Mouse (Mus musculus): Measurements from ENCODE around the gene Ncr1. TPM values are rescaled to one million over a fixed set of nuclear protein-coding genes. Genes with fewer than 3 reads are reported as not detected.

Ncr1 gene
- polyA plus RNA-seq, 1 experiment from 2014 or later: 0.11 TPM

GRCm38 (mm10) chr7:4323301-4323700, 14.2 kb upstream of the Ncr1 start:
- H3K27me3 ChIP-seq (ENCODE audit: insufficient read depth, low read length): no peaks in the 10 kb centered on the region
- no peak overlapping the region for H3K27ac ChIP-seq
- 75% methylated on average over 2 of the region's 2 CpGs for WGBS
- DNase-seq (ENCODE audit: low spot score) (no peak), ATAC-seq (replicated peaks; ENCODE audit: low FRiP score, low read depth) (no peak)
- no peak for TF ChIP-seq CTCF (IDR thresholded peaks at IDR 0.05; ENCODE audit: low read depth)
- H3K36me3 ChIP-seq (ENCODE audit: insufficient read depth, low read length): no peaks in the 10 kb centered on the region
- H3K9me3 ChIP-seq (replicated peaks; ENCODE audit: low read length): no peaks in the 10 kb centered on the region
- no peak overlapping the region for H3K9ac ChIP-seq (ENCODE audit: low read depth, low read length)
- H3K4me2 ChIP-seq (ENCODE audit: low read length): no peak overlapping the region
- no peak overlapping the region for H3K4me3 ChIP-seq (replicated peaks; ENCODE audit: low read depth, low read length)
- no peaks in the 10 kb centered on the region for H3K4me1 ChIP-seq (replicated peaks; ENCODE audit: insufficient read depth, low read length)

- Histone ChIP-seq H3K27me3 (ENCODE audit: insufficient read depth, low read length) (no peaks in the 10 kb centered on the region), H3K9ac (ENCODE audit: low read depth, low read length) (no peak overlapping the region), H3K4me1 (replicated peaks; ENCODE audit: insufficient read depth, low read length) (no peaks in the 10 kb centered on the region), H3K4me3 (replicated peaks; ENCODE audit: low read depth, low read length) (no peak overlapping the region), H3K4me2 (ENCODE audit: low read length) (no peak overlapping the region), H3K36me3 (ENCODE audit: insufficient read depth, low read length) (no peaks in the 10 kb centered on the region), H3K27ac (no peak overlapping the region), H3K9me3 (replicated peaks; ENCODE audit: low read length) (no peaks in the 10 kb centered on the region)
- WGBS: 82% methylated on average over 7 of the region's 7 CpGs
- no peak for ATAC-seq (replicated peaks; ENCODE audit: low FRiP score, low read depth)
- no peak for TF ChIP-seq CTCF (IDR thresholded peaks at IDR 0.05; ENCODE audit: low read depth)
- no peak for DNase-seq (ENCODE audit: low spot score)
Observed at GRCm38 (mm10) chr7:4373521-4373920, 36.0 kb downstream of the Ncr1 start.

Small RNA genes within 50 kb of the gene (microRNA-seq; reads per million reads assigned to microRNA genes)
- gene Gm24752 (not detected), gene Gm25349 (not detected)

Other genes starting within 250 kb of the Ncr1 start
- gene Ttyh1, start 218.3 kb upstream of the Ncr1 start, polyA plus RNA-seq (2015; fragmentation: Nextera tagmentation; extraction: Ambion mirVana): 1.5 and 1.9 TPM in 2 replicates
- 30.4 and 30.8 TPM in 2 replicates for gene Leng8, start 200.7 kb upstream of the Ncr1 start, polyA plus RNA-seq (2015; fragmentation: Nextera tagmentation; extraction: Ambion mirVana)
- 4.1 and 4.4 TPM in 2 replicates for gene Leng9, start 187.3 kb upstream of the Ncr1 start, polyA plus RNA-seq (2015; fragmentation: Nextera tagmentation; extraction: Ambion mirVana)
- gene Cdc42ep5, start 172.9 kb upstream of the Ncr1 start, polyA plus RNA-seq (2015; fragmentation: Nextera tagmentation; extraction: Ambion mirVana): 48.1 and 52.4 TPM in 2 replicates
- gene Lilra5, start 100.0 kb upstream of the Ncr1 start, polyA plus RNA-seq (2015; fragmentation: Nextera tagmentation; extraction: Ambion mirVana): 0.17 and 0.33 TPM in 2 replicates
- 0.03 TPM in 1 of 2 replicates, not detected in the other for gene Gp6, start 60.0 kb downstream of the Ncr1 start, polyA plus RNA-seq (2015; fragmentation: Nextera tagmentation; extraction: Ambion mirVana)
- 24.3 and 26.5 TPM in 2 replicates for gene Rdh13, start 107.9 kb downstream of the Ncr1 start, polyA plus RNA-seq (2015; fragmentation: Nextera tagmentation; extraction: Ambion mirVana)
- gene Eps8l1, start 123.0 kb downstream of the Ncr1 start, polyA plus RNA-seq (2015; fragmentation: Nextera tagmentation; extraction: Ambion mirVana): 5.8 and 12.8 TPM in 2 replicates
- 31.3 and 33.8 TPM in 2 replicates for gene Ppp1r12c, start 164.0 kb downstream of the Ncr1 start, polyA plus RNA-seq (2015; fragmentation: Nextera tagmentation; extraction: Ambion mirVana)
- 10.8 and 15.2 TPM in 2 replicates for gene Tnnt1, start 178.7 kb downstream of the Ncr1 start, polyA plus RNA-seq (2015; fragmentation: Nextera tagmentation; extraction: Ambion mirVana)
- 5.6 and 6.3 TPM in 2 replicates for gene Tnni3, start 186.5 kb downstream of the Ncr1 start, polyA plus RNA-seq (2015; fragmentation: Nextera tagmentation; extraction: Ambion mirVana)
- 2.0 and 2.5 TPM in 2 replicates for gene Dnaaf3, start 194.7 kb downstream of the Ncr1 start, polyA plus RNA-seq (2015; fragmentation: Nextera tagmentation; extraction: Ambion mirVana)
- 6.4 and 6.6 TPM in 2 replicates for gene Syt5, start 209.8 kb downstream of the Ncr1 start, polyA plus RNA-seq (2015; fragmentation: Nextera tagmentation; extraction: Ambion mirVana)